ENCODE assay signal across 16 mouse cellular contexts in genomic region chr10:76214161-76214560, GRCm38 (mm10). TPM values are rescaled to one million over a fixed set of nuclear protein-coding genes. Genes with fewer than 3 reads are reported as not detected.
"Had no signal": no experiment of that assay in that cellular context is flagged by ENCODE, and none has a peak within 500 bp of the region (broad histone marks: within the 10 kb centered on the region; RNA-seq: fewer than 3 reads in every experiment).

No protein-coding gene starts in this region.

- H3K9ac ChIP-seq: limb, embryonic 15.5 days; liver, embryonic 15.5 days; lung, embryonic 14.5 days; midbrain, embryonic 15.5 days had no signal

- H3K4me3 ChIP-seq: layer of hippocampus, adult 2 months; limb, embryonic 15.5 days; liver, embryonic 15.5 days; midbrain, embryonic 15.5 days had no signal

- H3K4me1 ChIP-seq: limb, embryonic 15.5 days; liver, embryonic 15.5 days; midbrain, embryonic 15.5 days had no signal

- H3K9me3 ChIP-seq: limb, embryonic 15.5 days; liver, embryonic 15.5 days had no signal

- DNase-seq: kidney, adult 11 months; kidney, adult 9 months; kidney, postnatal 4 days; lung, embryonic 14.5 days; lung, postnatal 10 days; lung, postnatal 4 days; retina, postnatal 1 day; right cerebral cortex, postnatal 14 days; thymus, adult 2 months; thymus, postnatal 25 days had no signal

- ATAC-seq: midbrain, embryonic 15.5 days had no signal

- H3K4me2 ChIP-seq: limb, embryonic 15.5 days; liver, embryonic 15.5 days; lung, embryonic 14.5 days; midbrain, embryonic 11.5 days; midbrain, embryonic 15.5 days had no signal

- H3K36me3 ChIP-seq: liver, embryonic 15.5 days had no signal

- H3K27ac ChIP-seq: kidney, postnatal 0 days; layer of hippocampus, adult 2 months; limb, embryonic 15.5 days; liver, embryonic 15.5 days; midbrain, embryonic 15.5 days had no signal

- H3K27me3 ChIP-seq: limb, embryonic 15.5 days; liver, embryonic 15.5 days; midbrain, embryonic 15.5 days had no signal

RNA-seq across cellular contexts. Expression of gene S100b, which starts 39.5 kb away (rescaled TPM):
- polyA plus RNA-seq: lung, embryonic 14.5 days had no signal
